Mouse (Mus musculus): Measurements from ENCODE around the gene Hist1h2af. TPM values are rescaled to one million over a fixed set of nuclear protein-coding genes. Genes with fewer than 3 reads are reported as not detected.

Gene Hist1h2af
- polyA plus RNA-seq, 1 experiment from 2014 or later = 3.1 TPM

GRCm38 (mm10) chr13:23576906-23577639 lies 43.4 kb downstream of the Hist1h2af start:
- no peaks in the 10 kb centered on the region for H3K36me3 ChIP-seq (ENCODE audit: control insufficient read depth, insufficient read depth, low read length)
- 24% methylated on average over 6 of the region's 6 CpGs for WGBS
- H3K27ac ChIP-seq (ENCODE audit: low read length) = peak overlapping the region; percentile 90
- ATAC-seq (ENCODE audit: insufficient read depth, low FRiP score) = no peak
- peak overlapping the region; percentile 64 for H3K9ac ChIP-seq (ENCODE audit: low read length)
- peak overlapping the region; percentile 78 for H3K4me2 ChIP-seq (ENCODE audit: low read depth, low read length)
- peaks cover 32% of the 10 kb centered on the region for H3K4me1 ChIP-seq (ENCODE audit: control insufficient read depth, insufficient read depth, low read length)
- H3K9me3 ChIP-seq (replicated peaks; ENCODE audit: control insufficient read depth, low read length) = no peaks in the 10 kb centered on the region
- no peaks in the 10 kb centered on the region for H3K27me3 ChIP-seq (ENCODE audit: control insufficient read depth, insufficient read depth, low read length)
- peak overlapping the region; percentile 52 for H3K4me3 ChIP-seq (replicated peaks; ENCODE audit: low read length)

- Histone ChIP-seq H3K27ac (ENCODE audit: low read length) (no peak overlapping the region), H3K4me1 (ENCODE audit: control insufficient read depth, insufficient read depth, low read length) (peaks cover 33% of the 10 kb centered on the region), H3K9me3 (replicated peaks; ENCODE audit: control insufficient read depth, low read length) (no peaks in the 10 kb centered on the region), H3K27me3 (ENCODE audit: control insufficient read depth, insufficient read depth, low read length) (no peaks in the 10 kb centered on the region), H3K4me2 (ENCODE audit: low read depth, low read length) (no peak overlapping the region), H3K4me3 (replicated peaks; ENCODE audit: low read length) (no peak overlapping the region), H3K9ac (ENCODE audit: low read length) (no peak overlapping the region), H3K36me3 (ENCODE audit: control insufficient read depth, insufficient read depth, low read length) (no peaks in the 10 kb centered on the region)
- WGBS = 96% methylated on average over 1 of the region's 1 CpGs
- ATAC-seq (ENCODE audit: insufficient read depth, low FRiP score) = no peak
Observed at GRCm38 (mm10) chr13:23577835-23578234, 44.1 kb downstream of the Hist1h2af start.

- no peaks in the 10 kb centered on the region for H3K36me3 ChIP-seq (ENCODE audit: control insufficient read depth, insufficient read depth, low read length)
- H3K27me3 ChIP-seq (ENCODE audit: control insufficient read depth, insufficient read depth, low read length) = no peaks in the 10 kb centered on the region
- H3K4me3 ChIP-seq (replicated peaks; ENCODE audit: low read length) = peak within 1 kb of the TSS; percentile 58
- under 1% methylated on average over 43 of the region's 43 CpGs for WGBS
- peak within 1 kb of the TSS; percentile 86 for H3K27ac ChIP-seq (ENCODE audit: low read length)
- H3K9ac ChIP-seq (ENCODE audit: low read length) = peak within 1 kb of the TSS; percentile 70
- H3K4me2 ChIP-seq (ENCODE audit: low read depth, low read length) = peak within 1 kb of the TSS; percentile 83
- peak; percentile 90 for ATAC-seq (ENCODE audit: insufficient read depth, low FRiP score)
- peaks cover 36% of the 10 kb centered on the region for H3K4me1 ChIP-seq (ENCODE audit: control insufficient read depth, insufficient read depth, low read length)
- no peaks in the 10 kb centered on the region for H3K9me3 ChIP-seq (replicated peaks; ENCODE audit: control insufficient read depth, low read length)
Observed at GRCm38 (mm10) chr13:23581408-23582218, 47.9 kb downstream of the Hist1h2af start, which contains the start of gene Hist1h4d. TSS of gene Hist1h4d (plus strand) at chr13:23581598.

- H3K9me3 ChIP-seq (replicated peaks; ENCODE audit: control insufficient read depth, low read length) = no peaks in the 10 kb centered on the region
- no peaks in the 10 kb centered on the region for H3K27me3 ChIP-seq (ENCODE audit: control insufficient read depth, insufficient read depth, low read length)
- H3K4me3 ChIP-seq (replicated peaks; ENCODE audit: low read length) = peak overlapping the region; percentile 58
- no peak for ATAC-seq (ENCODE audit: insufficient read depth, low FRiP score)
- WGBS = 12% methylated on average over 6 of the region's 6 CpGs
- H3K9ac ChIP-seq (ENCODE audit: low read length) = peak overlapping the region; percentile 70
- H3K4me2 ChIP-seq (ENCODE audit: low read depth, low read length) = peak overlapping the region; percentile 83
- H3K27ac ChIP-seq (ENCODE audit: low read length) = peak overlapping the region; percentile 86
- no peaks in the 10 kb centered on the region for H3K36me3 ChIP-seq (ENCODE audit: control insufficient read depth, insufficient read depth, low read length)
- H3K4me1 ChIP-seq (ENCODE audit: control insufficient read depth, insufficient read depth, low read length) = peaks cover 32% of the 10 kb centered on the region
Observed at GRCm38 (mm10) chr13:23582219-23583056, 48.7 kb downstream of the Hist1h2af start.

- Histone ChIP-seq H3K36me3 (ENCODE audit: control insufficient read depth, insufficient read depth, low read length) (no peaks in the 10 kb centered on the region), H3K4me3 (replicated peaks; ENCODE audit: low read length) (no peak overlapping the region), H3K27ac (ENCODE audit: low read length) (peak overlapping the region; percentile 68), H3K9ac (ENCODE audit: low read length) (no peak overlapping the region), H3K27me3 (ENCODE audit: control insufficient read depth, insufficient read depth, low read length) (no peaks in the 10 kb centered on the region), H3K4me2 (ENCODE audit: low read depth, low read length) (no peak overlapping the region), H3K9me3 (replicated peaks; ENCODE audit: control insufficient read depth, low read length) (no peaks in the 10 kb centered on the region), H3K4me1 (ENCODE audit: control insufficient read depth, insufficient read depth, low read length) (peaks cover 32% of the 10 kb centered on the region)
- no peak for ATAC-seq (ENCODE audit: insufficient read depth, low FRiP score)
Observed at GRCm38 (mm10) chr13:23583387-23584068, 49.8 kb downstream of the Hist1h2af start.

Small RNA genes within 50 kb of the gene (microRNA-seq; reads per million reads assigned to microRNA genes)
- not detected for gene Gm44297
- gene Gm44359 = not detected
- gene Gm44394 = not detected
- gene n-TStga1 = 1.2 reads per million

Other genes with a start within 250 kb of the Hist1h2af start
- 36.9 and 38.3 TPM in 2 replicates for gene Zfp322a, start 164.7 kb upstream of the Hist1h2af start, polyA plus RNA-seq (2015; fragmentation: Nextera tagmentation; extraction: Ambion mirVana)
- 10.3 and 11.4 TPM in 2 replicates for gene Abt1, start 110.0 kb upstream of the Hist1h2af start, polyA plus RNA-seq (2015; fragmentation: Nextera tagmentation; extraction: Ambion mirVana)
- 0.21 and 0.22 TPM in 2 replicates for gene Btn1a1, start 68.0 kb upstream of the Hist1h2af start, polyA plus RNA-seq (2015; fragmentation: Nextera tagmentation; extraction: Ambion mirVana)
- gene Btn2a2, start 45.0 kb upstream of the Hist1h2af start, polyA plus RNA-seq (2015; fragmentation: Nextera tagmentation; extraction: Ambion mirVana) = 0.14 and 0.28 TPM in 2 replicates
- gene Hist1h4h, start 2.9 kb upstream of the Hist1h2af start, polyA plus RNA-seq (2015; fragmentation: Nextera tagmentation; extraction: Ambion mirVana) = 5.7 and 6.3 TPM in 2 replicates
- 4.7 and 6.1 TPM in 2 replicates for gene Hist1h3g, start 1.5 kb downstream of the Hist1h2af start, polyA plus RNA-seq (2015; fragmentation: Nextera tagmentation; extraction: Ambion mirVana)
- gene Hist1h2bh, start 9.5 kb downstream of the Hist1h2af start, polyA plus RNA-seq (2015; fragmentation: Nextera tagmentation; extraction: Ambion mirVana) = 1.1 and 1.4 TPM in 2 replicates
- gene Hist1h3f, start 10.1 kb downstream of the Hist1h2af start, polyA plus RNA-seq (2015; fragmentation: Nextera tagmentation; extraction: Ambion mirVana) = 0.81 and 0.90 TPM in 2 replicates
- 1.6 TPM in 1 of 2 replicates, not detected in the other for gene Hist1h4f, start 17.7 kb downstream of the Hist1h2af start, polyA plus RNA-seq (2015; fragmentation: Nextera tagmentation; extraction: Ambion mirVana)
- 0.67 and 0.93 TPM in 2 replicates for gene Hist1h1d, start 19.4 kb downstream of the Hist1h2af start, polyA plus RNA-seq (2015; fragmentation: Nextera tagmentation; extraction: Ambion mirVana)
- gene Hist1h3e, start 28.5 kb downstream of the Hist1h2af start, polyA plus RNA-seq (2015; fragmentation: Nextera tagmentation; extraction: Ambion mirVana) = 2.8 and 3.6 TPM in 2 replicates
- 34.0 and 56.1 TPM in 2 replicates for gene Hist1h2ae, start 37.3 kb downstream of the Hist1h2af start, polyA plus RNA-seq (2015; fragmentation: Nextera tagmentation; extraction: Ambion mirVana)
- 16.8 and 17.5 TPM in 2 replicates for gene Hist1h2bg, start 37.5 kb downstream of the Hist1h2af start, polyA plus RNA-seq (2015; fragmentation: Nextera tagmentation; extraction: Ambion mirVana)
- 1.7 and 3.0 TPM in 2 replicates for gene Hist1h2bf, start 40.3 kb downstream of the Hist1h2af start, polyA plus RNA-seq (2015; fragmentation: Nextera tagmentation; extraction: Ambion mirVana)
- 2.5 TPM in 2 replicates for gene Hist1h2ad, start 40.5 kb downstream of the Hist1h2af start, polyA plus RNA-seq (2015; fragmentation: Nextera tagmentation; extraction: Ambion mirVana)
- 6.3 and 6.5 TPM in 2 replicates for gene Hist1h3d, start 41.9 kb downstream of the Hist1h2af start, polyA plus RNA-seq (2015; fragmentation: Nextera tagmentation; extraction: Ambion mirVana)
- gene Hist1h4d, start 47.7 kb downstream of the Hist1h2af start, polyA plus RNA-seq (2015; fragmentation: Nextera tagmentation; extraction: Ambion mirVana) = 60.7 and 86.3 TPM in 2 replicates
- 2.8 and 3.0 TPM in 2 replicates for gene Hist1h2be, start 87.2 kb downstream of the Hist1h2af start, polyA plus RNA-seq (2015; fragmentation: Nextera tagmentation; extraction: Ambion mirVana)
- 11.3 and 16.6 TPM in 2 replicates for gene Hist1h1e, start 88.7 kb downstream of the Hist1h2af start, polyA plus RNA-seq (2015; fragmentation: Nextera tagmentation; extraction: Ambion mirVana)
- 1.7 TPM in 2 replicates for gene Hist1h2ac, start 150.0 kb downstream of the Hist1h2af start, polyA plus RNA-seq (2015; fragmentation: Nextera tagmentation; extraction: Ambion mirVana)
- 101 and 102 TPM in 2 replicates for gene Hist1h2bc, start 150.3 kb downstream of the Hist1h2af start, polyA plus RNA-seq (2015; fragmentation: Nextera tagmentation; extraction: Ambion mirVana)
- gene Hist1h1t, start 161.9 kb downstream of the Hist1h2af start, polyA plus RNA-seq (2015; fragmentation: Nextera tagmentation; extraction: Ambion mirVana) = 0.14 TPM in 1 of 2 replicates, not detected in the other
- 4.5 and 4.8 TPM in 2 replicates for gene Hist1h4c, start 164.5 kb downstream of the Hist1h2af start, polyA plus RNA-seq (2015; fragmentation: Nextera tagmentation; extraction: Ambion mirVana)
- gene Hfe, start 176.9 kb downstream of the Hist1h2af start, polyA plus RNA-seq (2015; fragmentation: Nextera tagmentation; extraction: Ambion mirVana) = 8.8 and 9.6 TPM in 2 replicates
- 53.4 and 58.0 TPM in 2 replicates for gene Hist1h1c, start 204.9 kb downstream of the Hist1h2af start, polyA plus RNA-seq (2015; fragmentation: Nextera tagmentation; extraction: Ambion mirVana)
- 3.1 and 3.7 TPM in 2 replicates for gene Hist1h3c, start 211.7 kb downstream of the Hist1h2af start, polyA plus RNA-seq (2015; fragmentation: Nextera tagmentation; extraction: Ambion mirVana)
- gene Hist1h2bb, start 212.8 kb downstream of the Hist1h2af start, polyA plus RNA-seq (2015; fragmentation: Nextera tagmentation; extraction: Ambion mirVana) = 1.00 and 2.9 TPM in 2 replicates
- 16.2 and 26.2 TPM in 2 replicates for gene Hist1h2ab, start 217.2 kb downstream of the Hist1h2af start, polyA plus RNA-seq (2015; fragmentation: Nextera tagmentation; extraction: Ambion mirVana)
- gene Hist1h3b, start 218.4 kb downstream of the Hist1h2af start, polyA plus RNA-seq (2015; fragmentation: Nextera tagmentation; extraction: Ambion mirVana) = 7.0 and 7.5 TPM in 2 replicates
- 1.2 and 3.7 TPM in 2 replicates for gene Hist1h4b, start 223.1 kb downstream of the Hist1h2af start, polyA plus RNA-seq (2015; fragmentation: Nextera tagmentation; extraction: Ambion mirVana)
- 0.28 and 1.5 TPM in 2 replicates for gene Hist1h4a, start 227.3 kb downstream of the Hist1h2af start, polyA plus RNA-seq (2015; fragmentation: Nextera tagmentation; extraction: Ambion mirVana)
- 2.0 and 3.5 TPM in 2 replicates for gene Hist1h3a, start 228.5 kb downstream of the Hist1h2af start, polyA plus RNA-seq (2015; fragmentation: Nextera tagmentation; extraction: Ambion mirVana)
- 1.3 TPM in 2 replicates for gene Hist1h1a, start 229.8 kb downstream of the Hist1h2af start, polyA plus RNA-seq (2015; fragmentation: Nextera tagmentation; extraction: Ambion mirVana)
- not detected in 2 replicates for gene Trim38, start 236.0 kb downstream of the Hist1h2af start, polyA plus RNA-seq (2015; fragmentation: Nextera tagmentation; extraction: Ambion mirVana)